Mouse (Mus musculus) small intestine, adult 2 months (tissue): ENCODE results near the gene Map3k11.
A peak's percentile ranks its signal among the peaks of the same experiment; 100 is the strongest.

Source experiments
- CTCF ChIP-seq: fragments of 200-500 bp; IDR thresholded peaks from 2 replicates; pipeline ENCODE4 v1.5.1; 2012; ENCODE audit warnings: low read depth, mild to moderate bottlenecking, control low read depth, inconsistent platforms, low read length, moderate library complexity, mixed read lengths; ENCODE audit not compliant: insufficient replicate concordance, insufficient read length; ENCODE audit errors: extremely low read depth
- POLR2A ChIP-seq: fragments of 200-500 bp; IDR thresholded peaks from 2 replicates; pipeline ENCODE4 v1.6.1; 2012; ENCODE audit warnings: low read depth, mild to moderate bottlenecking, control low read depth, inconsistent platforms, low read length, moderate library complexity

DNA sequence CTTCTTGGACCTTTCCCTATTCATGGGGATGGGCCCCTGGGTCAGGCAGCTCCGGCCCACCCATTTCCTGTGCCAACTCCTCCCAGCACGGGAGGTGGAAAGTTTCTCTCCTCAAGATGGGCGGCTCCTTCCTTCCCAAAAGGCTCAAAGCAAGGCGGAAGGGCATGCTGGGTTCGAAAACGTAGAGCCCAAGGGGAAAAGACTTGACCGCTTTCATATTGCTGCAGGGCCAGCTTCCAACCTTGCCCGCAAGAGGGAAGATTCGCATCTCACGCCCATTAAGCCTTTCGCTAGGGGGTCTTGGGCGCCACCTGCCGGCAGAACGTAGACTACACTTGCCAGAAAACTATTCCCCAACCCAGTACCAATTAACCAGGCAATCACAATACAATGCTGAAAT lies 39.2 kb downstream of the Map3k11 start:
- TF ChIP-seq CTCF (peak; percentile 98), POLR2A (no peak)
